Mouse (Mus musculus): Measurements from ENCODE around the gene Hist2h2ac. TPM values are rescaled to one million over a fixed set of nuclear protein-coding genes. Genes with fewer than 3 reads are reported as not detected.
"Not testable (repeated sequence)": the region's sequence is repeated elsewhere in the genome, so short reads cannot be mapped to it uniquely, and the experiment has no call there.

Hist2h2ac gene
- total and polyA plus RNA-seq, 2 experiments from 2014 or later, result 2.5 to 913 TPM

- no peaks in the 10 kb centered on the region for H3K4me1 ChIP-seq (ENCODE audit: control insufficient read depth, insufficient read depth)
- TF ChIP-seq EP300 (IDR thresholded peaks at IDR 0.05; ENCODE audit: low read depth) (no peak), CTCF (IDR thresholded peaks at IDR 0.05; ENCODE audit: low read depth) (peak; percentile 23; the same call in 1 of the 2 replicates)
- DNase-seq (ENCODE audit: low spot score) (no peak), ATAC-seq (ENCODE audit: insufficient read depth, low read depth) (no peak)
- H3K9ac ChIP-seq (replicated peaks; ENCODE audit: low read depth, low read length), result no peak overlapping the region
- 77% methylated on average over 3 of the region's 3 CpGs for WGBS
- H3K27me3 ChIP-seq (ENCODE audit: control insufficient read depth, insufficient read depth, low read length), result no peaks in the 10 kb centered on the region
- H3K4me3 ChIP-seq (ENCODE audit: low read depth, low read length), result no peak overlapping the region
- no peak overlapping the region for H3K27ac ChIP-seq (ENCODE audit: low read depth)
- no peaks in the 10 kb centered on the region for H3K36me3 ChIP-seq (replicated peaks; ENCODE audit: control insufficient read depth, insufficient read depth, low read length)
- no peak overlapping the region for H3K4me2 ChIP-seq (ENCODE audit: low read depth, low read length)
- H3K9me3 ChIP-seq (replicated peaks; ENCODE audit: control insufficient read depth, low read length), result no peaks in the 10 kb centered on the region
Measured at GRCm38 (mm10) chr3:96207819-96208218, 12.9 kb downstream of the Hist2h2ac start.

- Histone ChIP-seq H3K4me2 (ENCODE audit: low read depth, low read length) (no peak overlapping the region), H3K27ac (ENCODE audit: low read depth) (no peak overlapping the region), H3K27me3 (ENCODE audit: control insufficient read depth, insufficient read depth, low read length) (no peaks in the 10 kb centered on the region), H3K9ac (replicated peaks; ENCODE audit: low read depth, low read length) (no peak overlapping the region), H3K4me1 (ENCODE audit: control insufficient read depth, insufficient read depth) (peaks cover 13% of the 10 kb centered on the region), H3K4me3 (ENCODE audit: low read depth, low read length) (no peak overlapping the region), H3K36me3 (replicated peaks; ENCODE audit: control insufficient read depth, insufficient read depth, low read length) (no peaks in the 10 kb centered on the region), H3K9me3 (replicated peaks; ENCODE audit: control insufficient read depth, low read length) (no peaks in the 10 kb centered on the region)
- WGBS, result 28% methylated on average over 2 of the region's 2 CpGs
- no peak for TF ChIP-seq EP300 (IDR thresholded peaks at IDR 0.05; ENCODE audit: low read depth)
- no peak for TF ChIP-seq CTCF (IDR thresholded peaks at IDR 0.05; ENCODE audit: low read depth)
- ATAC-seq (ENCODE audit: insufficient read depth, low read depth) (no peak), DNase-seq (ENCODE audit: low spot score) (no peak)
Measured at GRCm38 (mm10) chr3:96199731-96200130, 20.9 kb downstream of the Hist2h2ac start.

GRCm38 (mm10) chr3:96198601-96199251 lies 22.0 kb downstream of the Hist2h2ac start:
- not testable (repeated sequence) for H3K27me3 ChIP-seq (ENCODE audit: control insufficient read depth, insufficient read depth, low read length); ATAC-seq (ENCODE audit: insufficient read depth, low read depth); H3K27ac ChIP-seq (ENCODE audit: low read depth); H3K4me3 ChIP-seq (ENCODE audit: low read depth, low read length); DNase-seq (ENCODE audit: low spot score); H3K36me3 ChIP-seq (replicated peaks; ENCODE audit: control insufficient read depth, insufficient read depth, low read length); H3K9me3 ChIP-seq (replicated peaks; ENCODE audit: control insufficient read depth, low read length); H3K9ac ChIP-seq (replicated peaks; ENCODE audit: low read depth, low read length); H3K4me2 ChIP-seq (ENCODE audit: low read depth, low read length)
- H3K4me1 ChIP-seq (ENCODE audit: control insufficient read depth, insufficient read depth), result peaks cover 13% of the 10 kb centered on the region
- WGBS, result 26% methylated on average over 6 of the region's 8 CpGs

- TF ChIP-seq CTCF (IDR thresholded peaks at IDR 0.05; ENCODE audit: low read depth) (no peak), EP300 (IDR thresholded peaks at IDR 0.05; ENCODE audit: low read depth) (no peak)
- Histone ChIP-seq H3K4me2 (ENCODE audit: low read depth, low read length) (peak overlapping the region; percentile 65), H3K27me3 (ENCODE audit: control insufficient read depth, insufficient read depth, low read length) (no peaks in the 10 kb centered on the region), H3K36me3 (replicated peaks; ENCODE audit: control insufficient read depth, insufficient read depth, low read length) (peaks cover 9% of the 10 kb centered on the region; the same call in 1 of the 2 replicates), H3K4me3 (ENCODE audit: low read depth, low read length) (peak overlapping the region; percentile 48; the same call in 1 of the 2 replicates), H3K27ac (ENCODE audit: low read depth) (no peak overlapping the region; the same call in 1 of the 2 replicates), H3K9ac (replicated peaks; ENCODE audit: low read depth, low read length) (no peak overlapping the region), H3K9me3 (replicated peaks; ENCODE audit: control insufficient read depth, low read length) (no peaks in the 10 kb centered on the region), H3K4me1 (ENCODE audit: control insufficient read depth, insufficient read depth) (peaks cover 13% of the 10 kb centered on the region)
- ATAC-seq (ENCODE audit: insufficient read depth, low read depth) (no peak), DNase-seq (ENCODE audit: low spot score) (no peak)
- WGBS, result 1% methylated on average over 6 of the region's 6 CpGs
Measured at GRCm38 (mm10) chr3:96198181-96198580, 22.5 kb downstream of the Hist2h2ac start.

GRCm38 (mm10) chr3:96197129-96197749 lies 23.4 kb downstream of the Hist2h2ac start:
- Histone ChIP-seq H3K4me2 (ENCODE audit: low read depth, low read length) (peak overlapping the region; percentile 65), H3K9me3 (replicated peaks; ENCODE audit: control insufficient read depth, low read length) (no peaks in the 10 kb centered on the region), H3K36me3 (replicated peaks; ENCODE audit: control insufficient read depth, insufficient read depth, low read length) (peaks cover 12% of the 10 kb centered on the region; the same call in 1 of the 2 replicates), H3K9ac (replicated peaks; ENCODE audit: low read depth, low read length) (peak overlapping the region; percentile 45), H3K4me1 (ENCODE audit: control insufficient read depth, insufficient read depth) (peaks cover 13% of the 10 kb centered on the region), H3K27me3 (ENCODE audit: control insufficient read depth, insufficient read depth, low read length) (no peaks in the 10 kb centered on the region), H3K4me3 (ENCODE audit: low read depth, low read length) (peak overlapping the region; percentile 48), H3K27ac (ENCODE audit: low read depth) (peak overlapping the region; percentile 79)
- under 1% methylated on average over 50 of the region's 50 CpGs for WGBS
- no peak for TF ChIP-seq CTCF (IDR thresholded peaks at IDR 0.05; ENCODE audit: low read depth)
- TF ChIP-seq EP300 (IDR thresholded peaks at IDR 0.05; ENCODE audit: low read depth), result no peak
- ATAC-seq (ENCODE audit: insufficient read depth, low read depth) (peak; percentile 91), DNase-seq (ENCODE audit: low spot score) (peak; percentile 92)

Data from heart, postnatal 0 days (tissue).